Mouse (Mus musculus) bone marrow macrophage, adult 2 months (primary cell): ENCODE results near the gene Ppp1r9a.

Source experiments
- CTCF ChIP-seq: IDR thresholded peaks from 2 replicates; pipeline ENCODE4 v1.5.1; 2012; ENCODE audit warnings: low read depth, mild to moderate bottlenecking, low read length, moderate library complexity
- POLR2A ChIP-seq: IDR thresholded peaks from 2 replicates; pipeline ENCODE4 v1.6.1; 2012; ENCODE audit warnings: mild to moderate bottlenecking, low read depth, low read length, borderline replicate concordance

- TF ChIP-seq POLR2A (no peak), CTCF (no peak)
These were observed 122.2 kb downstream of the Ppp1r9a start for GRCm38 (mm10) chr6:5024893-5025292.
